Mouse (Mus musculus) telencephalon, adult 2 months (tissue): ENCODE measurements around the gene Vmn1r209.
"Not testable (repeated sequence)": the region's sequence is repeated elsewhere in the genome, so short reads cannot be mapped to it uniquely, and the experiment has no call there.

Experiments
- DNase-seq: peaks from one replicate; pipeline ENCODE4 v3.0.0-alpha.2; 2011; ENCODE audit warnings: low read depth, low spot score

Vmn1r209 gene

DNA sequence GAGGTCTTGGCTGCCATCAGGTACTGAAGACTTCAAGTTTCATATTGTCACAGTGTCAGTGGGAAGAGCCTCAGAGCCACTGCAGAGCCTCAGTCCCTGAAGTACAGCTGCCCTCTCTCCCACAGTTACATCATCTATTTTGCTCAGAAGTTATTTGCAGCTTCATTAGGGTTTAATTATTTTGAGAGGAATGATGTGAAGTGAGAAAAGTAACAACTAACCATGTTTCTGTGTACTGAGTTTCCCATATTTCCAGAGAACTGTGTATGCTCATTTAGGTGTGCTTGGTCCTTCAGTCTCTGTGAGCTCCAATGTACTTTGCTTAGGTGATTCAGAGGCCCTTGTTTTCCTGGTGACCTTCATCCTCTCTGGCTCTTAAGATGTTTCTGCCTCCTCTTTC is at the start of gene Vmn1r209:
TSS of gene Vmn1r209 (minus strand) at position 101 of the 400 bp plus-strand sequence.
- not testable (repeated sequence) for DNase-seq

DNA sequence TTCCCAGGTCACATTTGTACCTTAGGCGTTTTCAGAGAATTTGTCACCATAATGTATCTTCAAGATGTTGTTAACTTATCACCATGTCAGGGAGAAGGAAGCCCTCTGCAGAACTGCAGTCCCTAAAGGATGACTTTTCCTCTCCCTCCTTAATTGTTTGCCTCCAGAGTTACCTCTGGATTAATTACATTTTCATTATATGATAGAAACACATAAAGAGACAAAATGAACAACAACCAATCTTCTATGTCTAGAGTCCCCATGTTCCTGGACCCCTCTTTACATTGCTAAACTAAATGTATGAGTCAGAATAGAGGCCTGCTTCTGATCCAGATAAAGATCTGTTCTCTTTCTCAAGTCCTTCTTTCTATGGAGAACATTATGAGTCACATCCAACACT is 48.0 kb upstream of the Vmn1r209 start, which contains the start of gene Vmn1r211:
TSS of gene Vmn1r211 (minus strand) at position 101 of the 400 bp plus-strand sequence.
- no peak for DNase-seq

DNA sequence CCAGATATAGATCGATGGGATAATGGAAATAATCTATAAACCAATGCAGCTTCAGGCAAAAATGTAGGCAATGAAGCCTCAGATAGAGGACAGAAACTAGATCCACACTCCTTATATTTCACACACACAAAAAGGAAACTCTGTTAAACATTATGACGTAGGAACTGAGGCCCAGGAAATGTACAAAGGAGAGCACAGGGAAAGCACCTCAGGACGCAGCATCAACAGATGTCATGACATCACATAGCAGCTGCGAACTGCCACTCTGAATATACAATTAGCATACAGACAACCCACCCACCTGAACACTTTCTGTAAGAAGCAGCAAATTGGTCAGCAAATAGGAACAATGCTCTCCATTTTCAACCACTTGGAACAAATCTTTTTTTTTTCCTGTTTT is 45.3 kb upstream of the Vmn1r209 start:
- no peak for DNase-seq

DNA sequence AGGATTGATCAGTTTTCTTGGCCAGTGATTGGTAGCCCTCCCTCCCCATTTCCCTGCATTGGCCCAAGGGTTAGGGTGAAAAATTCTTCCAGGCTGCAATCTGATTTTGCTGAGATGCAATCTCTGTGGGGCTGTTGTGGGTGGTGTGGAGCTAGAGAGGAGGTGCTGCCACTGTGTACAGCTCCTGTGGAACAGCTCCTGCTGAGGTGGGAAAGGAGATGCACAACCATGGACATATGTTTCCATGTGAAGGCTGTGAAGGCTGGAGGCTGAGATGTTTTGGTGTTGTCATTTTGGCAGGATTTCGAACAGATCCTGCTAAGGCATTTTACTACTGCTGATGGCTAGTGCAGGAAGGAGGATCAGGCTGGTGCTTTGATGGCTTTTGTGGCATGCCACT is 37.3 kb upstream of the Vmn1r209 start:
- DNase-seq = peak; percentile 6

DNA sequence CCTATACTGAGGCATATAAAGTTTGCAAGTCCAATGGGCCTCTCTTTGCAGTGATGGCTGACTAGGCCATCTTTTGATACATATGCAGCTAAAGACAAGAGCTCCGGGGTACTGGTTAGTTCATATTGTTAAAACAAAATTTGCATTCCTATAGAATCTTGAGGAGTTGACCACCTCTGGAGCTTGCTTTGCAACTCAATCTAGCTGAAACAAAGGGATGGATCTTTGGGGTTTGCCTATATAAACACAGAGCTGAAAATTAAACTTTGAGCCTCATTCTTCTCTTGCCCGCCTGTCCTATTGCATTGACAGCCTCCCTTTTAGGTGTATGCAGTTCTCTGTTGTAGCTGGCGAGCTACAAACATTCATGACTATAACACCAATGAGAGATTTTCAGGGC is 34.8 kb upstream of the Vmn1r209 start:
- DNase-seq = not testable (repeated sequence)

DNA sequence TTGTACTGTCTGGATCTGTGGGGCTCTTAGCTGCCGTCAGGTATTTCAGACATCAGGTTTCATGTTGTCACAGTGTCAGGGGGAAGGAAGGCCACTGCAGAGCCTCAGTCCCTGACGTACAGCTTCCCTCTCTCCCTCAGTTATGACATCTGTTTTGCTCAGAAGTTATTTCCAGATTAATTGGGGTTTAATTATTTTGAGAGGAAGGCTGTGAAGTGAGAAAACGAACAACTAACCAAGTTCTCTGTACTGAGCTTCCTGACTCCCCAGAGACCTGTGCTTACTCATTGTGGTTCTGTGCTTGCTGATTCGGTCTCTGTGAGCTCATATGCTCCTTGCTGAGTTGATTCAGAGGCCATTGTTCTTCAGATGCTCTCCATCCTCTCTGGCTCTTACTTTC is 21.8 kb upstream of the Vmn1r209 start, which contains the start of gene Vmn1r210:
TSS of gene Vmn1r210 (minus strand) at position 101 of the 400 bp plus-strand sequence.
- no peak for DNase-seq

DNA sequence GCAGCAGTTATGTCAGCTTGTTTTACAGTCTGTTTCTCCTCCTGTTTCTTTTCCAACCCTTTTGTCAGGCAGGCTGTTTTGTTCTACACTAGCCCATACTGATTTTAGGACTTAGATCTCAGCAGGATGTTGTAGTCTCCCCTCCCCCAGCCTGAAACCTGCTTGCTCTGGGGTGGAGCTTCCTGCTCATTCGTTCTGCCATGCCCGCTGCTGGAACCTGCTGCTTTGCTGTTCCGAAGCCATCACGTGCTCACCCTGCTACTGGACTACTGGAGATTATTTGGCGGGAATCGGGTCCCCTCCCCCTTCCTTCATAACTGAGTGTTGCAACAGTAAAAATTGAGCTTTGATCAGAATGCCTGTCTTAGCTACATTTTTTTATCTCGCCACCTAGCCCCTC is 19.9 kb upstream of the Vmn1r209 start:
- not testable (repeated sequence) for DNase-seq

DNA sequence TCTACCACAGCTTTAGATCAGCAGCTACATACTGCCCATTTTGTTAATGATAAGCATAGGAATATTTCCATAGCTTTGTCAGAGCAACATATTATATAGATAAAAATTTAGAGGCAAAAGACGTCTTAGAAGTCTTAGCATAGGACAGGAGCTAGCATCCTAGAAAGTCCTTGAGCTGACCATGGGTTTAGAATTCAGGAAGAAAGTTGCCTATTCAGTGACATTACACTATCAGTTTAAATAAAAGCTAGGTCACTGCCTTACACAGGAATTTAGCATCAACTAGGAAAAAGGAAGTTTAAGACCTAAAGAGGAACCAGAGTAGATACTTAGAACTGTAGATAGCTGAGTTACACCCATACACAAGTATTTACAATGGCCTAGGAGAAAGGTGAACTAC is 12.1 kb upstream of the Vmn1r209 start:
- DNase-seq = not testable (repeated sequence)

DNA sequence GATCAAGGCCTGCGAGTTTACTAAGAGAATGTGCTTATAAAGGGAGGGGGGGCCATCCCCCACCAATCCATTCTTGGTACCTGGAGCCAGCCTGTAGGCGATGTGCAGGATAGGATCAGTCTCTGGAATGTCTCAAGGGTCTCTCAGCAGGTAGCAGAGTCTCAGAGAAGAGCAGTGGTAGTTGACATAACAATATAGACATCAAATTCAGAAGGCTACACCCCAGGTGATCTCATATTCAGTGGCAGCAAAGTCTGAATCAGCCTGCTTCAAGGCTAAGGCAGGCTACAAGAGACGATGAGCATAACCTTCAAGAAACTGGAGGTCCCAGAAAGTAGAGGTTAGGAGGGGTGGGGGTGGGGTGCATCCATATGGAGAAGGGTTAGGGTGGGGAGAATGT is 21.4 kb downstream of the Vmn1r209 start:
- not testable (repeated sequence) for DNase-seq

DNA sequence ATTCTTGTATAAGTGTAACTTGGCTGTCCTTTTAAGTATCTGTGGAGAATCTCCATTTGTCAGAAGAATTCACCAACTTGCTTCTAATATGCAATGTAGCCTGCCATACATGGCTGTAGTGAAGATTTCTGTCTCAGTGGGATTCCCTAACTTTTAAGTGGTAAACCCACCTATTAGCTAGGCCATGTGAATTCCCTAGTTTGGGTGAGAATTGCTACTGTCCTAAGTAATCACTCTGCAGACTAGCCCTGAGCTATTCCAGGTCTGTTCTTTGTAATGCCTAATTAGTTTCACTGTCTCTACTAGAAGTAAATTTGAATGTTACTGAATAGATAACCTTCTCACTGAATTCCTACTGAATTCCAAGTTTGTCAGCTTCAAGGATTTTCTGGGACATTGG is 25.3 kb downstream of the Vmn1r209 start:
- DNase-seq = not testable (repeated sequence)

DNA sequence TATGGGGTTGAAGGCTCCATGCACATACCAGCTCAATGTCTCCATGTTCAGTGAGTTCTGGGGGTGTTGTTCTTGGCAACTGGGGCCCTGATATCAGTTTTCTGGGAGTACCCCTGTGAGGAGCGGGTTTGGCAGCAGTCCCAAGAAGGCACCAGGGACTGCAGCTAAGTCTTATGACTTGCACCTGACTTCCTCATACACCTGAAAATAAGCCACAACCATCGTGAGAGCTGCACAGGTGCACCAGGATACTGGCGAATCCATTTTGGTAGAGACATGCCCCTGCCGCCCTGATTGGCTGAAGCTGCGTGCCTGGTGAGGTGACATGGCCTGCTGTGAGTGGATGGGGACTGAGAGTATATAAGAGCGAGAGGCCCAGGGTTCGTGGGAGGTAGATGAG is 32.2 kb downstream of the Vmn1r209 start, which contains the start of gene Vmn1r208:
TSS of gene Vmn1r208 (minus strand) at position 101 of the 400 bp plus-strand sequence.
- not testable (repeated sequence) for DNase-seq

DNA sequence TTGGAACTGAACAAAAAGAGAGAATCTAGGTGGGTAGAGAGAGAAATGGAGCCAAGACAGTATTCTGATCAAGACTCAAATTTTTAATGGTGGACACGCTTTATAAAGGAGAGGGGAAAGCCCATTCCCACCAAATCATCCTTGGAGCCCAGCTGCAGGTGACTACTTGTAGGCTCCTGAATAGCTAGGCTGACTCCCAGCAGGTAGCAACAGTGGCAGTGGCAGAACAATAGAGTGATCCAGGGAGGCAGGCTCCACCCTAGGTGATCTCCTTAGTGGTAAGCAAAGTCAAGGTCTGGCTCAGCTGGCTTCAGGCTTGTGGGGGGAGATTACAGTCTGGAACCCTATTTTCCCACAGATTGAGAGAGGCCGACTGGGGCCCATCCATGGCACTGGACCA is 37.9 kb downstream of the Vmn1r209 start:
- not testable (repeated sequence) for DNase-seq
